Mouse (Mus musculus): ENCODE measurements around the gene Cfap100.

- TF ChIP-seq ZNF384 (IDR thresholded peaks at IDR 0.05; ENCODE audit: low read depth, low read length) (no peak), MAFK (IDR thresholded peaks at IDR 0.05; ENCODE audit: insufficient read depth, low read depth, low read length) (no peak)
Observed at GRCm38 (mm10) chr6:90451512-90451911, 22.9 kb upstream of the Cfap100 start.

Data from ES-E14 (cell line).